Mouse (Mus musculus): ENCODE results near the gene Tex2. TPM values are rescaled to one million over a fixed set of nuclear protein-coding genes. Genes with fewer than 3 reads are reported as not detected.

Tex2 gene
- 28.7 TPM for polyA plus RNA-seq (2017; shearing (Covaris generic))

GRCm38 (mm10) chr11:106612961-106613637, at the start of gene Tex2:
TSS of gene Tex2 (minus strand) at chr11:106613423.

GRCm38 (mm10) chr11:106487733-106488115, 125.5 kb downstream of the Tex2 start, which contains the start of gene Ern1:
TSS of gene Ern1 (minus strand) at chr11:106487852.

Other genes with a start within 250 kb of the Tex2 start
- gene Prr29, start 248.0 kb downstream of the Tex2 start, polyA plus RNA-seq (2017; shearing (Covaris generic)) = 0.36 TPM
- 126 TPM for gene Icam2, start 225.3 kb downstream of the Tex2 start, polyA plus RNA-seq (2017; shearing (Covaris generic))
- gene Ern1, start 125.6 kb downstream of the Tex2 start, polyA plus RNA-seq (2017; shearing (Covaris generic)) = 1.4 TPM
- 149 TPM for gene Pecam1, start 137.2 kb upstream of the Tex2 start, polyA plus RNA-seq (2017; shearing (Covaris generic))
- 8.2 TPM for gene Milr1, start 137.8 kb upstream of the Tex2 start, polyA plus RNA-seq (2017; shearing (Covaris generic))
- gene Polg2, start 166.1 kb upstream of the Tex2 start, polyA plus RNA-seq (2017; shearing (Covaris generic)) = 8.3 TPM
- 770 TPM for gene Ddx5, start 175.8 kb upstream of the Tex2 start, polyA plus RNA-seq (2017; shearing (Covaris generic))
- gene Cep95, start 175.8 kb upstream of the Tex2 start, polyA plus RNA-seq (2017; shearing (Covaris generic)) = 50.1 TPM

All from CD4-positive, CD25-positive, alpha-beta regulatory T cell, adult 9 weeks (primary cell).